Mouse (Mus musculus) lung, postnatal 0 days (tissue): Measurements from ENCODE around the gene Crtam. TPM values are rescaled to one million over a fixed set of nuclear protein-coding genes. Genes with fewer than 3 reads are reported as not detected.

Experiments
- ATAC-seq: fragments of 200-750 bp; cut with Nextera tagmentation; 2 replicates; pipeline ENCODE4 v1.8.0; 2017; ENCODE audit warnings: moderate library complexity
- DNase-seq: peaks from one replicate; pipeline ENCODE4 v3.0.0-alpha.2; 2016; ENCODE audit warnings: low spot score
- H3K27ac ChIP-seq: fragments of 300-500 bp; sonication (generic); 2 replicates; pipeline ENCODE4 v1.5.1; 2014; ENCODE audit warnings: antibody characterized with exemption, mild to moderate bottlenecking, low read length, mixed read lengths
- H3K27me3 ChIP-seq: fragments of 300-500 bp; sonication (generic); replicated peaks from 2 replicates; pipeline ENCODE4 v1.6.1; 2014; ENCODE audit warnings: low read length, mixed read lengths; ENCODE audit not compliant: insufficient read depth
- H3K36me3 ChIP-seq: fragments of 300-500 bp; sonication (generic); 2 replicates; pipeline ENCODE4 v1.6.1; 2014; ENCODE audit warnings: low read length, mixed read lengths; ENCODE audit not compliant: insufficient read depth
- H3K4me1 ChIP-seq: fragments of 300-500 bp; sonication (generic); 2 replicates; pipeline ENCODE4 v1.6.1; 2014; ENCODE audit warnings: antibody characterized with exemption, low read depth, low read length, mixed read lengths; ENCODE audit not compliant: insufficient read depth
- H3K4me2 ChIP-seq: fragments of 300-500 bp; sonication (generic); replicated peaks from 2 replicates; pipeline ENCODE4 v1.6.1; 2014; ENCODE audit warnings: low read depth, mild to moderate bottlenecking, low read length, moderate library complexity, mixed read lengths
- H3K4me3 ChIP-seq: fragments of 300-500 bp; sonication (generic); 2 replicates; pipeline ENCODE4 v1.5.1; 2014; ENCODE audit warnings: low read depth, low read length
- H3K9ac ChIP-seq: fragments of 300-500 bp; sonication (generic); replicated peaks from 2 replicates; pipeline ENCODE4 v1.6.1; 2014; ENCODE audit warnings: low read depth, mild to moderate bottlenecking
- H3K9me3 ChIP-seq: fragments of 300-500 bp; sonication (generic); 2 replicates; pipeline ENCODE4 v1.6.1; 2016; ENCODE audit warnings: low read length, mixed read lengths
- CTCF ChIP-seq: IDR thresholded peaks from 2 replicates; pipeline ENCODE4 v1.5.1; 2016; ENCODE audit warnings: antibody characterized with exemption, mild to moderate bottlenecking
- EP300 ChIP-seq: IDR thresholded peaks from 2 replicates; pipeline ENCODE4 v1.6.1; 2016; ENCODE audit warnings: antibody characterized with exemption, mild to moderate bottlenecking, control low read depth
- WGBS: fragments of 180-500 bp; shearing (Covaris S2); extraction: QIAGEN DNeasy Blood & Tissue Kit; methylation state at CpG from one replicate; pipeline ENCODE4 v1.1.7; 2014; 5-methylcytosine and 5-hydroxymethylcytosine counted together
- polyA plus RNA-seq: library from polyadenylated mRNA; unstranded; fragments of >200 nt; fragmentation: Nextera tagmentation; extraction: Ambion mirVana; gene quantifications from 2 replicates; pipeline ENCODE4 v1.2.1, GENCODE M21; 2015

Crtam gene
- polyA plus RNA-seq, 1 experiment from 2014 or later, result 0.06 TPM

DNA sequence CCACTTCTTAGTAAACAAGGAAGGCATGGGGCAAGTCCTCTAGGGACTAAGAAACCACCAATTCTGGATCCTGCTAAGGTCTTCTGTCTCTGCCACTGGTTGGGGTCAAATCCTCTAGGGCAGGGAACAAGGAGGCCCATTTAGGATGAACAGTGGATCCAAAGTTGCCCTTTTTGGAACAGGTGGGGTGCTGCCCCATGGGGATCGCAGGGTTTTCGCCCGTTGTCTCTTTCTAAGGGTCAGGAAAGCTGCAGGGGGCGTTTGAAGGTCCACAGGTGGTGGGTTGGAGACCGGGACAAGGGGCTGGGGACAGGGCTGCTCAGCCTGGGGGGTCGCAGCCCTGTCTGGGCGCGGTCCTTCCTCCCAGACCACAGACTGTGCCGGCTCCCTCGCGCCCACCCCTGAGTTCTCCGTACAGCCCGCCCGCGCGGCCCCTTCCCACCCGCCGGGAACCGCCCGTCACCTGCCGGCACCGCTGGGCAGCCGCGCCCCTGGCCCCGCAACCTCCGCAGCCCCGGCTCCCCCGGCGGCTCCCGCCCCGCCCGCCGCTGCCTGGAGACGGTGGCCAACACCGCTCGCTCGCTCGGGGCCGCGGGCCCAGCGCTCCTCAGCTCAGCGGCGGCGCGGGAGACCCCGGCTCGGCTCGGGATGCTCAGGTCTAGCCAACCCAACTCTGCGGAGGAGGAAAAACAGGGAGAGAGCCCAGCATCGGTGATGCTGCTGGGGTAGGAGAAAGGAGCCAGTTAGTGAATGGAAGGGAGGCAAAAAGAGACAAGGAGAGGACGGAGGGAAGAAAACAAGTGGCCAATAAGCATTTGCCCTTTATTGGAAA, 40.6 kb downstream of the Crtam start, which contains the start of gene Jhy:
Gene Jhy (minus strand): TSS at position 533 of the 832 bp plus-strand sequence.
- H3K27me3 ChIP-seq, result peaks cover 13% of the 10 kb centered on the region
- no peaks in the 10 kb centered on the region for H3K9me3 ChIP-seq
- no peaks in the 10 kb centered on the region for H3K36me3 ChIP-seq
- DNase-seq (no peak), ATAC-seq (no peak)
- H3K27ac ChIP-seq, result no peak within 1 kb of the TSS
- WGBS, result 3% methylated on average over 33 of the region's 51 CpGs
- no peaks in the 10 kb centered on the region for H3K4me1 ChIP-seq
- peak within 1 kb of the TSS; percentile 45 for H3K4me2 ChIP-seq
- H3K9ac ChIP-seq, result no peak within 1 kb of the TSS
- peak within 1 kb of the TSS; percentile 25; the same call in 1 of the 2 replicates for H3K4me3 ChIP-seq
- TF ChIP-seq CTCF (no peak), EP300 (no peak)

DNA sequence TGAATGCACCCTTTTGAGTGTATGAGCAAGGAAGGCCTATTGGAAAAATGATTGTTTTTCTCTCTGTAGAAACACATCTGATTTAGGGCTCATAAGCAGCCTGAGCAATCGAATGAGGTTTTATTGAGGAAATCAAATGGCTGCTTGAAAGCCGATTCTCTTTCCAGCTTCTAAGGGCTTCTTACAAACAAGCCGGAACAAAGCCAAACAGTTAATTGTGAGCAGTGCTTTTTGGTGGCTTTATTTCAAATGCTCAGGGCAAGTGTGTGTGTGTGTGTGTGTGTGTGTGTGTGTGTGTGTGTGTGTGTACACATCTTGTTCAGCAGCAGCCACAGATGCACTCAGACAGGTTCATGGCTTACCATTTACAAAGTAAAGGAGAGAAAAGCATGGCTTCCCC, 43.0 kb downstream of the Crtam start:
- Histone ChIP-seq H3K27ac (no peak overlapping the region), H3K9ac (no peak overlapping the region), H3K4me3 (no peak overlapping the region), H3K9me3 (no peaks in the 10 kb centered on the region), H3K36me3 (no peaks in the 10 kb centered on the region), H3K4me2 (no peak overlapping the region), H3K27me3 (peaks cover 13% of the 10 kb centered on the region), H3K4me1 (no peaks in the 10 kb centered on the region)
- DNase-seq (no peak), ATAC-seq (no peak)
- TF ChIP-seq CTCF (no peak), EP300 (no peak)
- WGBS, result 79% methylated on average over 3 of the region's 3 CpGs

DNA sequence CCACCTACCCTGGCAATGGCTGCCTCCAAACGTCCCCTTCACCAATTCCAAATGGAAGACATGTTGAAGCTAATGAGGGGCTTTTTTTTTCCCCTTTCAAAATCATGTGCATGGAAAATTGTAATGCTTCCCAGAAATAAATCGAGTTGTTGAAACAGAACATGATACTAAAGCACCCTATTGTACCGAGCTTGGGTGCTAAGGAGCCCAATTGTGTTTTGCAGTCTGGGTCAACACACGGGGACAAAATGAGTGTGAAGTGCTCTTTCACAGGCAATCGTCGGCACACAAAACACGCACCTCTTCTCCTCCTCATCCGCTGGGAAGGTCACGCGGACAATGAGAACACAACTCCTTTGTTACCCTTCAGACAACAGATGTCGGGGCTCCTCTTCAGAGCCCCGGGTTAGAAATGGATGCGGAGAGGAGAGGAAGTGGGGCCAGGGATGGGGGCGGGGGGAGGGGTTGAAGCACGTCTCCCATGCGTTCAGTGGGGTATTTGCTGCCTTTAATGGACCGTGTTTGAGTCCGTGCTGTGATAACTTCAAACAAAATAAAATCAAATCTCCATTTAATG, 55.3 kb downstream of the Crtam start:
- Histone ChIP-seq H3K36me3 (no peaks in the 10 kb centered on the region), H3K9ac (no peak overlapping the region), H3K4me3 (no peak overlapping the region), H3K4me1 (no peaks in the 10 kb centered on the region), H3K9me3 (no peaks in the 10 kb centered on the region), H3K27ac (no peak overlapping the region), H3K27me3 (no peaks in the 10 kb centered on the region), H3K4me2 (no peak overlapping the region)
- TF ChIP-seq CTCF, result no peak
- TF ChIP-seq EP300, result no peak
- WGBS, result 52% methylated on average over 18 of the region's 18 CpGs
- ATAC-seq (no peak), DNase-seq (no peak)

DNA sequence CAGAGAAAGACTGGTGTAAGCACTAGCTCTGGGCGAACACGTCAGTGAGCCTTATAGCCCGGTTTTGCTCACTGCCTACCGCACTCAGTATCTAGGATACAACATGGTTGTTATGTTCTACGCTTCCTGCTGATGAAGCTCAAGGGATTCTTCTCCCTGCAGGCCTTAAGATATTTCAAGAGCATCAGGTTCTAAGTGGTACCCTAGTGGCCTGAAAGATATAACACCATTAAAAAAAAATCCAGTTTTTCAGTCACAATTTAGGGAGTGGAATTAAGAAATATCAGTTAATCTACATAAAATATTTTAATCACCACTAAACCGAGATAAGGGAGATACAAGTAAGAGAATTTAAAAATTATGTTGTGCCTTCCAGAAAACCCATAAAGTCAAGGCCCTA, 56.0 kb downstream of the Crtam start:
- H3K36me3 ChIP-seq, result no peaks in the 10 kb centered on the region
- no peak overlapping the region for H3K4me3 ChIP-seq
- no peak overlapping the region for H3K9ac ChIP-seq
- DNase-seq, result no peak
- H3K4me1 ChIP-seq, result no peaks in the 10 kb centered on the region
- WGBS, result 92% methylated on average over 6 of the region's 6 CpGs
- TF ChIP-seq EP300, result no peak
- TF ChIP-seq CTCF, result no peak
- ATAC-seq, result no peak
- H3K4me2 ChIP-seq, result no peak overlapping the region
- no peak overlapping the region for H3K27ac ChIP-seq
- H3K9me3 ChIP-seq, result no peaks in the 10 kb centered on the region
- H3K27me3 ChIP-seq, result no peaks in the 10 kb centered on the region

DNA sequence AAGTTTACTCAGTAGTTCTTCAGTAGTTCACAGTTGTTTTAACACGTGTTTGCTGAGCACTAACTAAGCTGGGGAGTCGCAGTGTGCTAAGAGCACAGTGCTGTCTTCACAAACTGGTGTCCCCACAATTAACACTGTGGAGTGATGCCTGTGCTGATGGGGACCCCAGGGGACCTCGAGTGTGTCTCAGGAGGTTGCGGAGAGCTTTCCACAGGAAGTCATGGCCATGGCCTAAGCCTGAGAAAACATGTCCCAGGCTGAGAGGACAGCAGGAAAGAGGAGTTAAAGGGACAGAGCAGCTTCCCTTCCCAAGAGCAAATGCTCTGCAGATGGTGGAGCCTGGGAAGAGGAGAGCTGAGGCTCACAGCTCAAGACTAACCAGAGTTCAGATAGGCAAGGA, 57.3 kb downstream of the Crtam start:
- no peaks in the 10 kb centered on the region for H3K9me3 ChIP-seq
- H3K9ac ChIP-seq, result no peak overlapping the region
- H3K27me3 ChIP-seq, result no peaks in the 10 kb centered on the region
- TF ChIP-seq CTCF, result no peak
- TF ChIP-seq EP300, result no peak
- DNase-seq (no peak), ATAC-seq (no peak)
- H3K4me3 ChIP-seq, result no peak overlapping the region
- no peaks in the 10 kb centered on the region for H3K4me1 ChIP-seq
- 39% methylated on average over 4 of the region's 4 CpGs for WGBS
- H3K36me3 ChIP-seq, result no peaks in the 10 kb centered on the region
- H3K27ac ChIP-seq, result no peak overlapping the region
- no peak overlapping the region for H3K4me2 ChIP-seq

DNA sequence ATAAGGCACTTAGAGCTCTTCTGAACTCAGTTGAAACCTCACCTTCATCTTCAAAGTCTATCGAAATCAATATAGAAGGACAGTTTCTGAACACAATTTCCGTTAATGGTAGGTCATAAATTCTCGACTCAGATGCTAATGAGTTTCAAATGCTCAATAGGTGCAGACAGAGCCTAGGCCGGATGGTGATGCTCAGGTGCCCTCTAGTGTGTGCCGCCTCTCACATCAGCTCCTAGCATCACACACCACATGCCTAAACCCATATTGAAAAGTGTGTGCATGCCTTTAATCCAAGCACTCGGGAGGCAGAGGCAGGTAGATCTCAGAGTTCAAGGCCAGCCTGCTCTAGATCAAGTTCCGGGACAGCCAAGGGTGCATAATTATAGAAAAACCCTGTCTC, 67.0 kb downstream of the Crtam start:
- Histone ChIP-seq H3K9me3 (no peaks in the 10 kb centered on the region), H3K4me1 (no peaks in the 10 kb centered on the region), H3K9ac (no peak overlapping the region), H3K36me3 (no peaks in the 10 kb centered on the region), H3K4me2 (no peak overlapping the region), H3K27me3 (no peaks in the 10 kb centered on the region), H3K27ac (no peak overlapping the region), H3K4me3 (no peak overlapping the region)
- TF ChIP-seq CTCF, result peak; percentile 38
- TF ChIP-seq EP300, result no peak
- WGBS, result 66% methylated on average over 7 of the region's 7 CpGs
- ATAC-seq, result no peak
- no peak for DNase-seq
